Mouse (Mus musculus): Measurements from ENCODE around the gene Zfp821.

Gene Zfp821

DNA sequence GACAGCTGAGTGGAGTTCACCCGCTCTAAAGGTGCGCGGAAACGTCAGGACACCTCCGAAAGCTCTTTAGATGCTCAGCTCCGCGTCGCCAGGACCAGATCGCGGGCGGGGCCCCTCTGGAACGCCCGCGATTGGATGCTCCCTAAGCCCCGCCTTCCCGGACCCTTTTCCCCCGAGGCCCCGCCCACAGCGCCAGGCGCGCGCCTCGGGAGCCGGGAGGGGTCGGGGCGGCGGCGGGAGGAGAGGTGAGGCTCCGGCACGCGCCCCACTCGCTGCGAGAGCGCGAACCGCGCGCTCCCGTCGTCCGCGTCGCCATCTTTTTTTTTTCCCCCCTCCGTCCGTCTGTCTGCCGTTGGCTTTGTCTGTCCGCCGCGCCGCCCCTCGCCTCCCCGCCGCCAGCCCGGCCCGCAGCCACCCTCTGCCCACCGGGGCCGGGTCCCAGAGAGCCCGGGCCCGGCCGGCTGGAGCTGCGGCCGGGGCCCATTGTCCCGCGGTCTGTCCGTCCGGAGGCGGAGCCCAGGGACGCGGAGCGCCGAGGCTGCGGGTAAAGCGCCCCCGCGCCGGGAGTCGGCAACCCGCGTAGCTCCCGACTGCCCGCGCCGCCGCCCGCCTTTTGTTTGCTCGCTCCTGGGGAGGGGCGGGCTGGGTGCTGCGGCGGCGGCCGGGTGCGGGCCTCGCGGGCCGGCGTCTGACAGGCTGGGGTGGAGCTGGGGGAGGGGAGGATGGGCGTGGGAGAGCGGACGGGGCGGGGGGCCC lies at the start of gene Zfp821:
TSS of gene Zfp821 (plus strand) at position 227 of the 756 bp plus-strand sequence.
- peak; percentile 96 to 99 for DNase-seq

DNA sequence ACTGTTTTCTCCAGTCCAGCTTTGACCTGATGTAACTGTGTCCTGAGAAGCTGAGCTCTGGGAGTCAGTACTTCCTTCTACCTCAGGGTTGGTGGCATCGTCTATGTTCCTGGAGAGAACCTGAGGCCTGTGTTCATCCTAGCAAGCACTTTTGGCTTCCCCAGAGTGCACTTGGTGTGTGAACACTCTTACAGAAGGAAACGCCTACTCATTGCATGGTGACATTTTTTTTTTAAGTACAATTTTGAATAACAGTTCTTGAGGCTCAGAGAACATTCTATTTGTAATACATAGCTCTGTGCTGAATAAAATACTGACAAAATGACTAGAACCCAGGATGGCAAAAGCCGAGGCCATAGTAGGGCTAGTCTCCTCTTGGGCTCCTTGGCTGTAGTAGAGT lies 48.5 kb upstream of the Zfp821 start:
- no peak for DNase-seq

DNA sequence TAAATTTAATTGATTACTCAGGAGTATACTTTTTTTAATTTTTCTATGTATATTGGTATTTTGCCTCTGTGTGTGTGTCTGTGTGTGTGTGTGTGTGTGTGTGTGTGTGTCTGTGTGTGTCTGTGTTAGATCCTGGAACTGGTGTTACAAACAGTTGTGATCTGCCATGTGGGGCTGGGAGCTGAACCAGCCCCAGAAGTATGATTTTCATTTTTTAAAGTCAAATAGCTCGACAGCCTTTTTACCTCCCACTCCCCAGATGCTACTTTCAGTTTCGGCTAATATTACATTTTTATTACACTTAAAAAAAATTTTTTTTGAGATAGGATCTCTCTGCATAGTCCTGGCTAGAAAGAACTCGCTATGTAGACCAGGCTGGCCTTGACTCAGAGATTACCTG lies 43.0 kb upstream of the Zfp821 start:
- DNase-seq, result no peak

DNA sequence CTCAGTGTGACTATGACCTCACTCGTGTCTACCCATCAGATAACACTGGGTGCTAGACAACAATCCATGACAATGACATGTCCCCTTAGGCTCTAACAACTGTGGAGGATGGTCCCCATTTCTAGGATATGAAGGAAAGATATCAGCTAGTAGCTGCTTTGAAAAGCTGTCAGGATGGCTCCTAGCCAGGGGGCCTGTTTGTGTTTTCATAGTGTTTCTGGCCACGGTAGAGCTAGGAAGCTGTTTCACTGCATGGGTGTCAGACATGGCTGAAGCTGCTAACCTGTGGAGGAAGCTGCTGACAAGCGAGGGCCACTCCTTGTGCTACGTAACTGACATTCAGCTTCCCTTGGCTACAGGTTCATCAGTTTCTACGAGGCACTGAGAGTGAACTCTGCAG lies 38.7 kb upstream of the Zfp821 start:
- no peak for DNase-seq

DNA sequence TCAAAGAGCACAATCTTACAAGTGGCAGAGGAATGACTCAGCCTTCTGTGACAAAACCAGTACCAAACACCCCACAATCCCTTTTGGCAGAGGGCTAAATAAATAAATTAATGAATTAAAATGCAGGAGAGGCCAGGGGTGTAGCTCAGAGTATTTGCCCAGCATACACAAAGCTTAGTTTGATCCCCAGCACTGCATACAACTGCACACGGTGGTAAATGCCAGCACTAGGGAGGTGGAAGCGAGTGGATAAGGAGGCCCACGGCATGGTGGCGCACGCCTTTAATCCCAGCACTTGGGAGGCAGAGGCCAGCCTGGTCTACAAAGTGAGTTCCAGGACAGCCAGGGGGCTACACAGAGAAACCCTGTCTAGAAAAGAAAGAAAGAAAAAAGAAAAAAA lies 32.7 kb upstream of the Zfp821 start:
- no peak for DNase-seq

DNA sequence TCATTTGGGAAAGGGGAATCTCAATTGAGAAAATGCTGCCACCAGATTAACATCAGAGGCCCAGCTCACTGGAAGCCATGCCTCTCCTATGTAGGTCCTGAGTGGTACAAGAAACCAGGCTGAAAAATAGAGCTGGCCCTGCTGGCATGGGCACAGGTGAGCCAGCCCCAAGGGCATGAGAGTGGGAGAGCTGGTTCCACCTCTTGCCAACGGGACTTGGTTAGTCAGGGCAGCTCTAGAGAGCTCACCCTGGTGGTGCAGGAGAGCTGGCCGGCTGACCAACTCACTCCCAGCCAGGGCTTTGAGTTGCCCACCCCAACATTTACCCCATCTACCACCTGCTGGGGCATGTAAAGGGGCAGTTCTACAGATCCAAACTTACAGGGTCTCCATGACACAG lies 31.8 kb upstream of the Zfp821 start:
- DNase-seq, result no peak

DNA sequence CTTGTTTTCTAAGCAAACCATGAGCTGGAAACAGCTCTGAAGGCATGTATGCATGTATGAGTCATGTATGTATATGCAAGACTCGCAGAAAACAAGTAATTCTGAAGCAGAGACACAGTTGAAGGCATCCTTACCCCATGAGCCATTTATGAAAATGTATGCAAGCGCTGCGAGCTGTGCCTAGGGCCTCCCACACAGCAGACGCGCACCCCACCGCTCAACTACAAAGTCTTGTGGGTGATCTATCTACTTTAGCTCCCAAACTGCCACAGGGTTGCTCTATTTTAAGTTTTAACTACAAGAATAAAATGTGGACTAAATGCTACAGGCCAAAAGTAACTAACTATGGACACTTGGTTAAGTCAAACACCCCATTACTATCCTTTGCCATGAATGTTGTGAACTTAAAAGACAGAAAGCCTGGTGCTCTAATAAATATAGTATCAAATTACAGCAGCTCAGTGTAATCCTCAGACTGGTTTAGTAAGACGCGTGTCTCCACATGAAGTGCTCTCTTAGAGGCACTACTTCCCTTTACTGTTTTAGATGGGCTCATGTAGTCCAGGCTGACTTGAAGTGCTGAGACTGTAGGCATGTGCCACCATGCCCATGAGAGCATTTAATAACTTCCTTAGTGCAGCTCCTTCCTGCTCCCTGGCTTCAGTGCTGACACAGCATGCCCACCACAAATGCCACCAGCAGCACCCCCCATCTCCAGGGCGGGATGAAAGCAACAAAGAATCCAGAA lies 29.3 kb upstream of the Zfp821 start:
- no peak for DNase-seq

DNA sequence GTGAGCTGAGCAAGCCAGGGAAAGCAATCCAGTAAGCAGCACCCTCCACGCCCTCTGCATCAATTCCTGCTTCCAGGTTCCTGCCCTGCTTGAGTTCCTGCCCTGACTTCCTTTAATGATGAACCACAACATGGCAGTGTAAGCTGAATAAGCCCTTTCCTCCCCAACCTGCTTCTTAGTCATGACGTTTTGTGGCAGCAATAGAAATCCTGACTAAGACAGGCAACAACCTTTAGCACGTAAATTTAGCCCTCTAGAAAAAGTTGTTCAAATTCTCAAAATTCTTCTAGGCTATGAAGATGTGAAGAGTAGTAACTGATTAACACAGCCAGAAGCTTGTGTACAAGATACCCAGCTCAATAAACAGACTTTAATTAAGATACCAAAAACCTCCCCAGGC lies 23.8 kb upstream of the Zfp821 start:
- DNase-seq, result no peak

DNA sequence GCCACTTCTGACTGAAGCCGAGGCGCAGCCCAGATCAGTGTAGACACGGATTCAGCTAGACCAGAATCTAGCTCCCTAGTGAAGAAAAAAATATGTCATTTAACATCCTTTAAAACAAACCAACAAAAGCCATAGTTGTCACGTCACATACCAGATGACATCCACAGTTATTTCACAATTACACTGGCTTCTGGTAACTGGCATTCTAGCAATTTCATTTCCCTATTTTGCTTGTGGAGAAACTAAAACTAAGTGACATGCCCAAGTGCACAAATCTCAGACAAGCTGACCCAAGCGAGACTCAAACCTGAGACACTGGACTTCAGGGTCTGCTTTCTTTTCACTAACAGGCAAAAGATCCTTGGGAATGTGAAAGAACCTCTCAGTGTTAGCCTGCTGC lies 23.2 kb upstream of the Zfp821 start:
- DNase-seq, result no peak

DNA sequence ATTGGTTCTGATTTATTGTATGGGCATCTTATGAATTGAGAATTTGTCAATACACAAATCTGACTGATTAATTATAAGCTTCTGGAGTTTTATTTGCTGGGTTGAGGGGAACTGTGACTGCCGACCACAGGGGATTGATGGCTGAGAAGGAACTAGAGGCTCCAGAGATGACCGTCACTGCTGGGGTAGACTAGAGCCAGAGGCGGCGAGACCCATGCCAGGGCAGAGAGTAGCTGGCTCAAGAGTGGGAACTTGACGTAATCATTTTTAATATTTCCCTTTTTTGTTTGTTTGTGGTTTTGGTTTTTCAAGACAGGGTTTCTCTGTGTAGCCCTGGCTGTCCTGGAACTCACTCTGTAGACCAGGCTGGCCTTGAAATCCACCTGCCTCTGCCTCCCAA lies 18.1 kb upstream of the Zfp821 start:
- DNase-seq, result no peak

DNA sequence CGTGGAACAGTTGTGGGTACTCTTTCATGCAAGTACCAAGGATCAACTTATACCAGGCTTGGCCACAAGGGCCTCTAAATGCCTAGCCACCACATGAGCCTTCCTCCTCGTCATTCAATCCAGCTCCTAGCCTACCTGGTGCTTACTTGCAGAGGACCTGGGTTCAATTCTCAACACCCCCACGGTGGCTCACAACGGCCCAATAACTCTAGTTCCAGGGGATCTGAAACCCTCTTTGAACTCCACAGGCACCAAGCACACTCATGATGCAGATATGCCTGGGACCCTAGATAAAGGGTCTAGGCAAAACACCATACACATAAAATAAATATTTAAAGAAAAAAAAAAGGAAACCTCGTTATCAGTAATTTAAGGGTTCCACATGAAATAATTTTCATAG lies 13.6 kb upstream of the Zfp821 start:
- DNase-seq, result peak; percentile 16 to 23

DNA sequence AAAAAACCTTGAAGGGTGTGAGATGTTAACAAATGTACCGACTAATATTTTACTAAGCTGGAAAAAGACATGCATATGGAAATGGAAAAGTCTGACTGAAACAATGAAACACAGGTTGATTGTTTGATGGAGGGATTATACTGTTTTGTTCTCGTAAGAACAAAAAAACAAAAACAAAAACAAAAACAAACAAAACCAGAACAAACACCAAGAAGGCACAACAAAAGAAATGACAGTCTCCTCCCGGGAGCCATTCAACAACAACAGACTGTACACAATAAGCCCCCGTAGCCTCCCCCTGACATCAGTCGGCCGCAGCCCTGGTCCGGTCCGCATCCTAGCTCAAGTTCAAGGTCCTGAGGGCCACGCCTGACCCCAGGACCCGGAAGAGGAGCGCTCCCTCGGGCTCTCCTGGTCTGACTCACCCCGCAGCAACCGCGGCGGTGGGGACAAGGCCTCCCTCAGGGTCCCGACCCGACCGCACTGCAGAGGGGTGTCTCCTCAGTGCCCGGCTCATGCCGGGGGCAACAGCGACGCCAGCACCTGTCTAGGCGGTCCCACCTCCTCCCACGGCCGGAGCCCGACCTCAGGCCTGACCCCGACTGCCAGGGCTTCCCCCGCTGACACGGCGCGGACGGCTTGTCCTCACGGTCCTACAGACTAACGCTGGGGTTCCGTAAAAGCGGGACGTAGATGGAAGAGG lies 12.8 kb upstream of the Zfp821 start:
- DNase-seq, result no peak

DNA sequence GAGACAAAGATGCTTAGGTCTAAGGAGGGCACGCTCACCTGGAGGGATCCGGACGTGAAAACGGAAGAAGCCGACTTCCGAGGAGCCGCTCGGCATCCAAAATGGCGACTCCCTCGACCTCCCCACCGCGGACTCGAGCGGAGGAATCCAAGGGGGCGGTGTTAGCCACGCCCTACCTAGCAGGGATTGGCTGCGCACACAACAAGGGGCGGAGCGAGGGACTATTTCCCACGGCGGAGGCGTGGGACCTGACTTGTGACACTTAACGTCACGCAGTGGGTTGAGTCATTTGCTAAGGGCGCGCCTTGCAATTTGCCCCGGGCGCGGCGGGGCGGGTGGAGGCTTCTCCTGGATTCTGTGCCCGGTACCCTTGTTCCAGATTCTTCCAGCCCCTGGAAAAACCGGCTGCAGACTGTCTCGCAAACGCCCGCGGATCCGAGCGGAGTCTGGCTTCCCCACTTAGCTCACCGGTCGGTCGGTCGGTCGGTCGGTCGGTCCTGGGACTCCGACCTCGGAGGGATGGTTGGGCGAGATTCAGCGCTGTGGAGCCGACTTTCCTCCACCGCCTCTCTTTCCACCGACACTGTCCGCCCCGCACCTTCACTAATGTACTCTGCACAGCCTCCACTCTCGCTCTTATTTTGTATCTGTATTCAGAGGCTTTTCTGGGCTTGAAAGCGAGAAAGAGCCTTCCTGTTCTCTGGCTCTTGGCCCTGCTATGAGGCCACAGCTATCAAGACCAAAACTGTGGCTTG lies 12.0 kb upstream of the Zfp821 start, which contains the start of gene Ist1:
TSS of gene Ist1 (minus strand) at position 115 of the 755 bp plus-strand sequence.
- peak; percentile 98 for DNase-seq

DNA sequence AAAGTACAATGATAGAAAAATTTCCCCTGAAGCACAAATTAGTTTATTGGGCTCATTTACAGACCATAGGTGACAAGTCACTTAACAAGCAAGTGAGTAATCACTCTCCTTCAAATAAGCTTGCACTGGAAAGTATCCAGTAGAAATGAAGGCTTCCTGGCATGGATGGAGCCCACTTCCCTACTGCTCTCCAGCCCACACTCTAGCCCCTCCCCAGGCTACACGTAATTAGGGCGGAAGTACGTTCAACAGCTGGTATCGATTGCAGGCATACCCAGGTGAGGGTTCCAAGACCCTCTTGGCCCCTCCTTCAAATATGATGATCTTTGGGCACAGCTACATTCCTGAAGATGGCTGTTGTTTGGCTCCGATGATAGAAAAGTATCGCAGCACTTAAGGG lies 11.2 kb upstream of the Zfp821 start:
- DNase-seq, result peak in 1 of 2 experiments; percentile 11

DNA sequence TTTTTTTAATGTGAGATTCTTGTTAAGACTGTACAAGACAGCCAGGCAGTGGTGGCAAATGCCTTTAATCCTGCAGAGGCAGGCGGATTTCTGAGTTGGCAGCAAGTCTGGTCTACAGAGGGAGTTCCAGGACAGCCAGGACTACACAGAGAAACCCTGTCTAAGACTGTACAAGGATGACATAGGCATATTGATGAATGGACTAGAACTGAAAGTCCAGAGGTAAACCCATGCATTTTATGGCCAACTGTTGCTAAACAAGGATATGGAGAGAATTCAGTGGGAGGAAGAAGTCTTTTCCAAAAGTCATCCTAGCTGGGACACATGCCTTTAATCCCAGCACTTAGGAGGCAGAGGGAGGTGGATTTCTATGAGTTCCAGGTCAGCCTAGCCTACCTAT lies 7.6 kb upstream of the Zfp821 start:
- DNase-seq, result no peak

DNA sequence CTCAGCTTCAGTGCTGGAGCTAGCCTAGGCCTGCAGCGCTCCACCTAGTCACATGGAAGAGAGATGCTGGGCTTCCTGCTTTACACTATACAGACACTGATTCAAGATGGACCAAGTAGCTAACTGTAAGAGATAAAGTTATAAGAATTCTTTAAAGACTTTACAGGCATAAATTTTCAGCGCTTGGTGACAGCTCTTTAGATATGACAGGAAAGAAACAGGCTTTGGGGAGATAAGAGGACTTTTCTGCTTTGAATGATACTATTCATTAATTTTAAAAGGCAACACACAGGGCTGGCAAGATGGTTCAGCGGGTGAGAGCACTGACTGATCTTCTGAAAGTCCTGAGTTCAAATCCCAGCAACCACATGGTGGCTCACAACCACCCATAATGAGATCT lies 6.9 kb upstream of the Zfp821 start:
- DNase-seq, result no peak

DNA sequence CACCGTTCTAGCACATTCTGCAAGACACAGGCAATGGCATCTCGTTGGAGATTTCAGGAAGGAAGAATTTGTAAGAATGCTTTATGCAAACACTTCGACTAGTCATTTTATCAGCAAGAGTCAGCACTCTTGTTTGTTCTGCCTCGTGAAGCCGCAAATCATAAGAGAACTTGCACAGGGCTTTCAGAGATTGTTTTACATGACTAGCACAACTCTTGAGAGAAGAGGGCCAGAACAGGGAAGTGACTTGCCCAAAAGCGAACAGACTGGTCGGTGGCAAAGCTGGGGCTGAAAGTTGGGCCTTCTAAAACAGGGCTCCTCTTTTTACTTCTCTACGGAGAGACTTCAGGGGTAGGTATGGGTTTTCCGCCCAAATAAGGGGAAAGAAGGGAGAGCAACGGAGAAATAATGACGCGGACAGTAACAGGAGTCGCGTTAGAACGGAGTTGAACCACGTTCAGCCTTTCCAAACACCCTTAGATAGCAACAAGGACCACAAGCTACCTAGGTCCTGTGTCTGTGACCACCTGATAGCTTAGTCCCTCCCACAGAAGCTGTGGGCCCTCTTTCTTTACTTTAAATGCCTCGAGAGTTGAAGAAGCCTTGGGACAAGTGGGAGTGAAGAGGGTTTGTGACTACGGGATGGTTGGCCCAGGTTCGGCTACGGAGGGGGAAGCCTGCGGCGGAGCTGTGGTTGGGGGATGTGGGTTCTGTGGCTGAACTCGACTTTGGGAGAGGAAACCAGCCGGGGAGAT lies 604 bp upstream of the Zfp821 start:
- peak in 1 of 2 experiments; percentile 20 for DNase-seq

DNA sequence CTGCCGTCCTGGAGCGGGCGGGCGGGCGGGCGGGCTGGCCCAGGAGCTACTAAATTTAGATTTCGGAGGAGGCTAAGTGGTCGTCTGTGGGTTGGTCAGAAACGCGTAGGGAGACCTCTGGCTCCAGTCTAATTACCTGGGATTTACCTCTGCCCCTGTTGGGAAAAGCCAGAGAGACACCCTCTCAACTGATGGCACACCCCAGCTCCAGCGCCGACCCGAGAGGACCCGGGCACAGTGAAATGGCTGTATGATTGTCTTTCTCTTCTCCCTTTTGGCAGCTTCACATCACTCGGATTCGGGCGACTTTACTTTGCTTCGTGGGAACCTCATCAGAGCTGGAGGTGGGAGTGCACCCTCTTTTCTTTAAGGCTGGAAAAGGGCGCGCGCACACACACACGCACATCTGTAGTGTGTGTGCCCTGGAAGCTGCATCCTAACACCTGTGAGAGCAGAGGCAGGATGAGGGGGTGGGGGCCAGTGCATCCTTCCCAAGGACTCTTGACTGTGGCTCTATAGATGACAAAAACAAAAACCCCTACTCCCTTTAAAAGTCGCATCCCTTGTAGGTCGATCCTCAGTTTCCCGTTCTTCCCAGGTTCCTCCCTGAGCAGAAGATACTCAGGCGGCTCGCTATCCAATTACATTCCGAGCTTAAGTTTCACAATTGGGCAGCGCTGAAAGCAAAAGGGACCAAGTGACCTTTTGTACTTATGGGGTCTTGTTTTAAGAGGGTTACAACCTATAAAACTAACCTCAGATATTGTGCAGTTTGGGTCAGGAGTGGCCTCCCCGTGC lies 929 bp downstream of the Zfp821 start:
- DNase-seq, result peak; percentile 28 to 51

DNA sequence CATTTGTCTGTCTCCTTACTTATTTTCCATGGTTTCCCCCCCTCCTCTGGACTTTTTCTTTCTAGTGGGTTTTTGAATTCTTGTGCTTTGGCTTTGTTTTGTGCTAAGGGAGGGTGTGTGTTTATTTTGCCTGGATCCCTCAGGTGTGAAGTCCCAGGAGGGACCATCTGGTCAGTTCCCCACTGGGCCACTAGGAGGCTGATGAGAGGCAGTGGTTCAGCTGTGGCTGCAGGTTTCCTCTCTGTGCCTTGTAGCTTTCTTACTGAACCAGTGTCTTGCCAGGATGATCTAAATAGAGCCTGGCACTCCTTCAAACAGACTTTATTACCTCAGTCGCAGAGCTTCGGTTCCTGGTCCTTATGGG lies 1.5 kb downstream of the Zfp821 start:
- DNase-seq, result peak; percentile 81

DNA sequence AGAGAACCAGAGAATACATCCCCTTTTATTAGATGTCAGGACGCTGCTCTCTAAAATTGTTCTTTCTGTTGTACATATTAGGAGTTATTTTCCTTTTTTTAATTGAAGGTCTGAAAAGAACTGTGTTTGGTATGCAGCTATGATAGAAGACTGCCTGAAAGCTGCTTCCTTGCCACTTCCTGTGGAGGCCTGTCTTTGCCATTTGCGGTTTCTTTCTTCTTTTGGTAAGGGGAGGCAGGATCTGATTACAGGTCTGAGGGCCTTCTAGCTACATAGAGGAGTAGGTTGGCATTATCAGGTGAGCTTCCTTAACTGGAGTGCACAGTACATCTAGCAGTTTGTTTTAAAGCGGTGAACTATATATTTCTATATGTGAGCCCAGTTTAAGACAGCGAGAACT lies 2.6 kb downstream of the Zfp821 start:
- DNase-seq, result no peak

DNA sequence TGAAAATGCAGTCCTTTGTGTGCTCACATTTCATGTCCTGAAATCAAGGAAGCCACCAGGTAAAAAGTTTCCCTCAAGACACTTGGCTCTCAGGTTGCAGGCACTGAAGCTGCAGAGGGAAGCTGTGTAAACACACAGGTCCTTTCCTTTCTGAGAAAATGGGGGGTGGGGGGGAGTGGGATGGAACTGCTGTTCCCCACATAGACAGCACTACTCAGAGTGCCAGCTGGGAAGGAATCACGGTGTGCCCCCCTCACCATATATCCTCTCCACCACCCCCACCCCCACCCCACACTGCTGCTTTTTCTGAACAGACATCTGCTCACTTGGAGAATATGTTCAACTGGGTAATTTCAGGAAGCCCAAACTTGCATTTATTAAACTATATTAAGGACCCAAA lies 7.2 kb downstream of the Zfp821 start:
- no peak for DNase-seq

DNA sequence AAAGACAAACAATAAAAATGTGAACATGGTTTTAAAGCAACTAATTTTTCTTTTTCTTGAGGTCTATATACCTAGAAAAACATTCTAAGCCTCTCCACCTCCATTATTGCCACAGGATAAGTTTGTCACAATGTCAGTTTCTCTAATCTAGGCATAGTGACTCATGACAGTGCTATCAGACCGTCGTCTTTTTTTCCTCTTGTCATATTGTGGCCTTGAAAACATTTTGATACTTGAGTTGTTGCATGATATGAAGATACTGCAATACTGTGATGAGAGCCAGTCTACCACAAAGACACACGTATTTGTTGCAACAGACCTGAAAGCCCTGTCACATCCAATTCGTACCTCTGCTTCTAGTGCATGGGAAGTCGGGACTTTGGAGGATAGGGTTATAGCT lies 9.6 kb downstream of the Zfp821 start:
- DNase-seq, result no peak
